Mouse (Mus musculus): ENCODE results near the gene Gtpbp4.

GRCm38 (mm10) chr13:9013483-9013882 is 17.6 kb upstream of the Gtpbp4 start:
- no peak for TF ChIP-seq CTCF (IDR thresholded peaks at IDR 0.05; ENCODE audit: extremely low read depth, insufficient read depth, low read length)
- no peak for TF ChIP-seq POLR2A (IDR thresholded peaks at IDR 0.05; ENCODE audit: extremely low read depth, insufficient read depth, low read length)

Data from cortical plate, adult 2 months (tissue).